In genomic region chr14:19711771-19712170, GRCm38 (mm10) we compare ENCODE assay signal across 16 mouse cellular contexts. TPM values are rescaled to one million over a fixed set of nuclear protein-coding genes. Genes with fewer than 3 reads are reported as not detected.
A peak's percentile ranks its signal among the peaks of the same experiment; 100 is the strongest.
DNase-seq lines count a peak whose midpoint lies in the region; ATAC-seq and TF ChIP-seq lines count a peak whose summit lies in the region.
"Had no signal": no experiment of that assay in that cellular context is flagged by ENCODE, and none has a peak within 500 bp of the region (broad histone marks: within the 10 kb centered on the region; RNA-seq: fewer than 3 reads in every experiment).

No protein-coding gene starts in this region.

- peak; percentile 19 to 37 for DNase-seq in heart, postnatal 10 days
- no peak for DNase-seq in heart, postnatal 36 days
- DNase-seq in lung, postnatal 10 days = peak; percentile 24
- no peak for DNase-seq in lung, postnatal 0 days (ENCODE audit: low spot score)
- DNase-seq in kidney, postnatal 0 days (ENCODE audit: low spot score) = peak; percentile 22
- DNase-seq in frontal cortex, postnatal 36 days (ENCODE audit: low spot score in 2 of 2) = no peak
- no peak for DNase-seq in urinary bladder, adult 2 months (ENCODE audit: low spot score)
- DNase-seq: cerebellum, adult 9-11 months; gastrocnemius, adult 2 months; spleen, adult 18-20 months; thymus, adult 2 months had no signal

- H3K4me3 ChIP-seq in lung, postnatal 0 days (ENCODE audit: low read depth, low read length) = no peak overlapping the region
- H3K4me3 ChIP-seq in kidney, postnatal 0 days (replicated peaks; ENCODE audit: low read depth, low read length) = no peak overlapping the region
- H3K4me3 ChIP-seq: forebrain, embryonic 12.5 days; gastrocnemius, adult 2 months; stomach, embryonic 15.5 days had no signal

- H3K27ac ChIP-seq in lung, postnatal 0 days (ENCODE audit: low read length) = no peak overlapping the region
- no peak overlapping the region for H3K27ac ChIP-seq in kidney, postnatal 0 days
- H3K27ac ChIP-seq: forebrain, embryonic 12.5 days had no signal

- no peak overlapping the region for H3K9ac ChIP-seq in lung, postnatal 0 days (replicated peaks; ENCODE audit: low read depth)
- H3K9ac ChIP-seq in kidney, postnatal 0 days (ENCODE audit: low read depth, low read length) = no peak overlapping the region
- H3K9ac ChIP-seq: forebrain, embryonic 12.5 days; stomach, embryonic 15.5 days had no signal

- no peaks in the 10 kb centered on the region for H3K9me3 ChIP-seq in lung, postnatal 0 days (ENCODE audit: low read length)
- no peaks in the 10 kb centered on the region for H3K9me3 ChIP-seq in kidney, postnatal 0 days (replicated peaks; ENCODE audit: low read length)
- H3K9me3 ChIP-seq: forebrain, embryonic 12.5 days; stomach, embryonic 15.5 days had no signal

- no peak for ATAC-seq in lung, postnatal 0 days
- ATAC-seq in kidney, postnatal 0 days (replicated peaks; ENCODE audit: low FRiP score, low read depth) = no peak
- ATAC-seq: hindbrain, postnatal 0 days; midbrain, embryonic 16.5 days had no signal

- intact Hi-C loops in heart, postnatal 10 days (cut with DNase I) = no loop called here
- intact Hi-C loops in heart, postnatal 36 days (cut with DNase I) = no loop called here

- TF ChIP-seq EP300 in lung, postnatal 0 days (IDR thresholded peaks at IDR 0.05) = no peak

- H3K27me3 ChIP-seq in lung, postnatal 0 days (replicated peaks; ENCODE audit: insufficient read depth, low read length) = no peaks in the 10 kb centered on the region
- no peaks in the 10 kb centered on the region for H3K27me3 ChIP-seq in kidney, postnatal 0 days (ENCODE audit: insufficient read depth, low read length)
- H3K27me3 ChIP-seq: stomach, embryonic 15.5 days had no signal

- no peak overlapping the region for H3K4me2 ChIP-seq in lung, postnatal 0 days (replicated peaks; ENCODE audit: low read depth, low read length)
- no peak overlapping the region for H3K4me2 ChIP-seq in kidney, postnatal 0 days (ENCODE audit: low read length)
- H3K4me2 ChIP-seq: forebrain, embryonic 12.5 days; stomach, embryonic 15.5 days had no signal

- H3K4me1 ChIP-seq in lung, postnatal 0 days (ENCODE audit: insufficient read depth, low read depth, low read length) = peaks cover 4% of the 10 kb centered on the region; the same call in 1 of the 2 replicates
- H3K4me1 ChIP-seq in kidney, postnatal 0 days (replicated peaks; ENCODE audit: insufficient read depth, low read length) = peaks cover 27% of the 10 kb centered on the region; the same call in 1 of the 2 replicates

- H3K36me3 ChIP-seq in lung, postnatal 0 days (ENCODE audit: insufficient read depth, low read length) = no peaks in the 10 kb centered on the region
- no peaks in the 10 kb centered on the region for H3K36me3 ChIP-seq in kidney, postnatal 0 days (ENCODE audit: insufficient read depth, low read length)
- H3K36me3 ChIP-seq: forebrain, embryonic 12.5 days; stomach, embryonic 15.5 days had no signal

- no peak for TF ChIP-seq CTCF in lung, postnatal 0 days (IDR thresholded peaks at IDR 0.05)
- TF ChIP-seq CTCF in kidney, postnatal 0 days (IDR thresholded peaks at IDR 0.05; ENCODE audit: low read depth) = no peak

- 36% methylated on average over 1 of the region's 1 CpGs for WGBS in lung, postnatal 0 days
- 33% methylated on average over 1 of the region's 1 CpGs for WGBS in kidney, postnatal 0 days

RNA-seq across cellular contexts. Expression of gene Nid2, which starts 39.3 kb away (rescaled TPM):
- 100 to 1,000 TPM; 109 to 116 TPM for total RNA-seq in heart, postnatal 10 days (2021)
- total RNA-seq in heart, postnatal 36 days (2021) = 10 to 100 TPM; 35.0 to 36.3 TPM
- 39.0 and 40.4 TPM in 2 replicates for polyA plus RNA-seq in lung, postnatal 0 days (2015; fragmentation: Nextera tagmentation; extraction: Ambion mirVana)
- 65.3 and 71.0 TPM in 2 replicates for polyA plus RNA-seq in kidney, postnatal 0 days (2015; fragmentation: Nextera tagmentation; extraction: Ambion mirVana)
- 9.0 and 12.6 TPM in 2 replicates for polyA plus RNA-seq in urinary bladder, adult 2 months (2012; rRNA removed)
- total RNA-seq: hematopoietic stem cell, adult 5-6 weeks had no signal

Comparison
In these comparisons a context has a peak if more than half of its experiments do, and no peak if none do; other contexts are left out.
1. DNase-seq: peak in heart, postnatal 10 days (2 of 2), lung, postnatal 10 days (single experiment) and kidney, postnatal 0 days (single experiment); none in heart, postnatal 36 days (0 of 2), lung, postnatal 0 days (single experiment), frontal cortex, postnatal 36 days (0 of 2) and urinary bladder, adult 2 months (single experiment).